Mouse (Mus musculus) testis, adult 2 months (tissue): ENCODE measurements around the gene Tcfl5. TPM values are rescaled to one million over a fixed set of nuclear protein-coding genes. Genes with fewer than 3 reads are reported as not detected.

Experiments used
- H3K27ac ChIP-seq: fragments of 200-500 bp; 2 replicates; pipeline ENCODE4 v1.5.1; 2012; ENCODE audit warnings: low read depth, low read length; ENCODE audit not compliant: control insufficient read depth, insufficient read depth
- H3K27me3 ChIP-seq: fragments of 200-500 bp; 2 replicates; pipeline ENCODE4 v1.6.1; 2012; ENCODE audit warnings: mild to moderate bottlenecking, low read length, moderate library complexity; ENCODE audit not compliant: control insufficient read depth, insufficient read depth
- H3K36me3 ChIP-seq: fragments of 200-500 bp; 2 replicates; pipeline ENCODE4 v1.6.1; 2012; ENCODE audit warnings: mild to moderate bottlenecking, low read length; ENCODE audit not compliant: control insufficient read depth, insufficient read depth
- H3K4me1 ChIP-seq: fragments of 200-500 bp; 2 replicates; pipeline ENCODE4 v1.6.1; 2012; ENCODE audit warnings: low read length; ENCODE audit not compliant: control insufficient read depth, insufficient read depth
- H3K4me3 ChIP-seq: fragments of 200-500 bp; 2 replicates; pipeline ENCODE4 v1.5.1; 2012; ENCODE audit warnings: low read depth, mild to moderate bottlenecking, low read length, moderate library complexity, mixed read lengths; ENCODE audit not compliant: control insufficient read depth
- CTCF ChIP-seq: fragments of 200-500 bp; IDR thresholded peaks from 2 replicates; pipeline ENCODE4 v1.5.1; 2012; ENCODE audit warnings: low read depth, mild to moderate bottlenecking, inconsistent platforms, low read length, moderate library complexity; ENCODE audit not compliant: control insufficient read depth, insufficient read depth, insufficient replicate concordance
- POLR2A ChIP-seq: fragments of 200-500 bp; IDR thresholded peaks from 2 replicates; pipeline ENCODE4 v1.6.1; 2012; ENCODE audit warnings: low read depth, mild to moderate bottlenecking, inconsistent platforms, low read length, moderate library complexity; ENCODE audit not compliant: control insufficient read depth
- polyA plus RNA-seq: library from polyadenylated mRNA; depleted of rRNA; stranded (reverse); fragments of >200 nt; gene quantifications from 2 replicates; pipeline ENCODE4 v1.2.3, GENCODE M21; 2012

The Tcfl5 gene
- polyA plus RNA-seq, 1 experiment: 177 TPM

GRCm38 (mm10) chr2:180662008-180662407 lies 19.5 kb upstream of the Tcfl5 start:
- H3K27me3 ChIP-seq: no peaks in the 10 kb centered on the region
- H3K4me1 ChIP-seq: peaks cover 9% of the 10 kb centered on the region
- H3K27ac ChIP-seq: no peak overlapping the region
- no peaks in the 10 kb centered on the region; the same call in 1 of the 2 replicates for H3K36me3 ChIP-seq
- no peak for TF ChIP-seq POLR2A
- no peak for TF ChIP-seq CTCF
- no peak overlapping the region for H3K4me3 ChIP-seq

- TF ChIP-seq POLR2A: no peak
- TF ChIP-seq CTCF: no peak
- no peaks in the 10 kb centered on the region for H3K36me3 ChIP-seq
- no peak overlapping the region for H3K27ac ChIP-seq
- H3K4me3 ChIP-seq: no peak overlapping the region
- H3K27me3 ChIP-seq: no peaks in the 10 kb centered on the region
- H3K4me1 ChIP-seq: peaks cover 9% of the 10 kb centered on the region
Measured at GRCm38 (mm10) chr2:180660521-180660920, 18.0 kb upstream of the Tcfl5 start.

GRCm38 (mm10) chr2:180659353-180660150 lies 17.0 kb upstream of the Tcfl5 start:
- Histone ChIP-seq H3K27me3 (no peaks in the 10 kb centered on the region), H3K4me3 (peak overlapping the region; percentile 72), H3K36me3 (no peaks in the 10 kb centered on the region), H3K4me1 (peaks cover 9% of the 10 kb centered on the region), H3K27ac (peak overlapping the region; percentile 58; the same call in 1 of the 2 replicates)
- TF ChIP-seq POLR2A (no peak), CTCF (no peak)

GRCm38 (mm10) chr2:180658381-180658780 lies 15.9 kb upstream of the Tcfl5 start:
- H3K27me3 ChIP-seq: no peaks in the 10 kb centered on the region
- H3K4me1 ChIP-seq: peaks cover 9% of the 10 kb centered on the region
- TF ChIP-seq CTCF: no peak
- TF ChIP-seq POLR2A: no peak
- H3K36me3 ChIP-seq: no peaks in the 10 kb centered on the region
- H3K27ac ChIP-seq: no peak overlapping the region
- H3K4me3 ChIP-seq: no peak overlapping the region

GRCm38 (mm10) chr2:180657394-180658013 lies 15.0 kb upstream of the Tcfl5 start:
- no peaks in the 10 kb centered on the region for H3K27me3 ChIP-seq
- H3K27ac ChIP-seq: no peak overlapping the region
- TF ChIP-seq CTCF (peak; percentile 53; the same call in 1 of the 2 replicates), POLR2A (no peak)
- no peaks in the 10 kb centered on the region for H3K36me3 ChIP-seq
- H3K4me3 ChIP-seq: no peak overlapping the region
- H3K4me1 ChIP-seq: peaks cover 9% of the 10 kb centered on the region

GRCm38 (mm10) chr2:180655150-180655549 lies 12.6 kb upstream of the Tcfl5 start:
- no peak for TF ChIP-seq POLR2A
- Histone ChIP-seq H3K36me3 (no peaks in the 10 kb centered on the region), H3K27ac (no peak overlapping the region), H3K4me3 (no peak overlapping the region), H3K4me1 (peaks cover 7% of the 10 kb centered on the region), H3K27me3 (no peaks in the 10 kb centered on the region)

- no peak overlapping the region for H3K27ac ChIP-seq
- no peaks in the 10 kb centered on the region for H3K27me3 ChIP-seq
- no peak for TF ChIP-seq CTCF
- no peak for TF ChIP-seq POLR2A
- H3K36me3 ChIP-seq: no peaks in the 10 kb centered on the region
- no peak overlapping the region for H3K4me3 ChIP-seq
- H3K4me1 ChIP-seq: peaks cover 7% of the 10 kb centered on the region
Measured at GRCm38 (mm10) chr2:180654666-180655065, 12.2 kb upstream of the Tcfl5 start.
